Mouse (Mus musculus): ENCODE data around the gene Diexf. TPM values are rescaled to one million over a fixed set of nuclear protein-coding genes. Genes with fewer than 3 reads are reported as not detected.

Gene Diexf
- 6.7 and 7.2 TPM in 2 replicates for polyA plus RNA-seq (2015; fragmentation: Nextera tagmentation; extraction: Ambion mirVana)

GRCm38 (mm10) chr1:193129786-193130455 is at the start of gene Diexf:
TSS of gene Diexf (minus strand) at chr1:193130272.
- H3K9ac ChIP-seq = peak within 1 kb of the TSS; percentile 81

GRCm38 (mm10) chr1:193174143-193174733 is 44.2 kb upstream of the Diexf start:
- Histone ChIP-seq H3K27me3 (no peaks in the 10 kb centered on the region), H3K27ac (replicated peaks) (peak overlapping the region; percentile 89; the same call in 1 of the 2 replicates), H3K9ac (peak overlapping the region; percentile 68), H3K9me3 (no peaks in the 10 kb centered on the region), H3K4me3 (peak overlapping the region; percentile 59), H3K36me3 (no peaks in the 10 kb centered on the region), H3K4me2 (peak overlapping the region; percentile 77), H3K4me1 (replicated peaks) (peaks cover 38% of the 10 kb centered on the region)
- 89% methylated on average over 13 of the region's 13 CpGs for WGBS
- no peak for ATAC-seq (ENCODE audit: low FRiP score, low read depth)

More at GRCm38 (mm10) chr1:193129786-193130455, at the start of gene Diexf:
- Histone ChIP-seq H3K36me3 (peaks cover 18% of the 10 kb centered on the region), H3K4me2 (peak within 1 kb of the TSS; percentile 61), H3K27me3 (no peaks in the 10 kb centered on the region), H3K4me1 (replicated peaks) (peaks cover 19% of the 10 kb centered on the region), H3K4me3 (peak within 1 kb of the TSS; percentile 94), H3K27ac (replicated peaks) (peak within 1 kb of the TSS; percentile 76), H3K9me3 (no peaks in the 10 kb centered on the region)
- peak; percentile 94 for ATAC-seq (ENCODE audit: low FRiP score, low read depth)
- under 1% methylated on average over 61 of the region's 61 CpGs for WGBS

GRCm38 (mm10) chr1:193173810-193174129 is 43.7 kb upstream of the Diexf start:
- Histone ChIP-seq H3K4me1 (replicated peaks) (peaks cover 38% of the 10 kb centered on the region), H3K4me3 (peak overlapping the region; percentile 59), H3K4me2 (peak overlapping the region; percentile 77), H3K9ac (peak overlapping the region; percentile 68), H3K27me3 (no peaks in the 10 kb centered on the region), H3K27ac (replicated peaks) (peak overlapping the region; percentile 89), H3K9me3 (no peaks in the 10 kb centered on the region), H3K36me3 (no peaks in the 10 kb centered on the region)
- 26% methylated on average over 9 of the region's 9 CpGs for WGBS
- no peak for ATAC-seq (ENCODE audit: low FRiP score, low read depth)

- no peaks in the 10 kb centered on the region for H3K36me3 ChIP-seq
- H3K4me2 ChIP-seq = peak overlapping the region; percentile 77
- no peaks in the 10 kb centered on the region for H3K9me3 ChIP-seq
- peaks cover 36% of the 10 kb centered on the region for H3K4me1 ChIP-seq (replicated peaks)
- peak overlapping the region; percentile 76 for H3K9ac ChIP-seq
- peak; percentile 100 for ATAC-seq (ENCODE audit: low FRiP score, low read depth)
- H3K27me3 ChIP-seq = no peaks in the 10 kb centered on the region
- peak overlapping the region; percentile 59 for H3K4me3 ChIP-seq
- peak overlapping the region; percentile 89 for H3K27ac ChIP-seq (replicated peaks)
- under 1% methylated on average over 48 of the region's 48 CpGs for WGBS
Observed at GRCm38 (mm10) chr1:193172991-193173809, 43.1 kb upstream of the Diexf start.

GRCm38 (mm10) chr1:193169856-193170255 is 39.8 kb upstream of the Diexf start:
- H3K27me3 ChIP-seq = no peaks in the 10 kb centered on the region
- H3K9me3 ChIP-seq = no peaks in the 10 kb centered on the region
- peaks cover 26% of the 10 kb centered on the region for H3K4me1 ChIP-seq (replicated peaks)
- no peaks in the 10 kb centered on the region for H3K36me3 ChIP-seq
- 61% methylated on average over 2 of the region's 2 CpGs for WGBS
- no peak overlapping the region for H3K4me3 ChIP-seq
- no peak overlapping the region for H3K4me2 ChIP-seq
- no peak for ATAC-seq (ENCODE audit: low FRiP score, low read depth)
- no peak overlapping the region for H3K9ac ChIP-seq
- H3K27ac ChIP-seq (replicated peaks) = no peak overlapping the region; the same call in 1 of the 2 replicates

GRCm38 (mm10) chr1:193169228-193169627 is 39.2 kb upstream of the Diexf start:
- ATAC-seq (ENCODE audit: low FRiP score, low read depth) = no peak
- Histone ChIP-seq H3K9ac (no peak overlapping the region), H3K27me3 (no peaks in the 10 kb centered on the region), H3K4me2 (no peak overlapping the region), H3K27ac (replicated peaks) (no peak overlapping the region), H3K4me1 (replicated peaks) (peaks cover 20% of the 10 kb centered on the region), H3K4me3 (no peak overlapping the region), H3K36me3 (no peaks in the 10 kb centered on the region), H3K9me3 (no peaks in the 10 kb centered on the region)
- WGBS = 84% methylated on average over 7 of the region's 7 CpGs

GRCm38 (mm10) chr1:193167746-193168145 is 37.7 kb upstream of the Diexf start, which contains the start of gene A130010J15Rik:
TSS of gene A130010J15Rik (plus strand) at chr1:193168046.
- Histone ChIP-seq H3K4me3 (no peak within 1 kb of the TSS), H3K27me3 (no peaks in the 10 kb centered on the region), H3K9me3 (no peaks in the 10 kb centered on the region), H3K9ac (no peak within 1 kb of the TSS), H3K36me3 (no peaks in the 10 kb centered on the region), H3K27ac (replicated peaks) (no peak within 1 kb of the TSS), H3K4me2 (no peak within 1 kb of the TSS), H3K4me1 (replicated peaks) (peaks cover 14% of the 10 kb centered on the region)
- WGBS = 93% methylated on average over 3 of the region's 3 CpGs
- ATAC-seq (ENCODE audit: low FRiP score, low read depth) = no peak

- WGBS = 18% methylated on average over 18 of the region's 18 CpGs
- Histone ChIP-seq H3K4me3 (no peak overlapping the region), H3K9me3 (no peaks in the 10 kb centered on the region)
Observed at GRCm38 (mm10) chr1:193160317-193161032, 30.4 kb upstream of the Diexf start.

GRCm38 (mm10) chr1:193159613-193160012 is 29.5 kb upstream of the Diexf start:
- Histone ChIP-seq H3K4me2 (no peak overlapping the region), H3K4me1 (replicated peaks) (peaks cover 6% of the 10 kb centered on the region; the same call in 1 of the 2 replicates), H3K36me3 (no peaks in the 10 kb centered on the region), H3K9ac (no peak overlapping the region), H3K4me3 (no peak overlapping the region), H3K9me3 (no peaks in the 10 kb centered on the region), H3K27ac (replicated peaks) (no peak overlapping the region), H3K27me3 (peaks cover 11% of the 10 kb centered on the region; the same call in 1 of the 2 replicates)
- no peak for ATAC-seq (ENCODE audit: low FRiP score, low read depth)
- 65% methylated on average over 1 of the region's 1 CpGs for WGBS

More at GRCm38 (mm10) chr1:193160317-193161032, 30.4 kb upstream of the Diexf start:
- no peak overlapping the region for H3K27ac ChIP-seq (replicated peaks)
- ATAC-seq (ENCODE audit: low FRiP score, low read depth) = no peak
- H3K4me1 ChIP-seq (replicated peaks) = peaks cover 6% of the 10 kb centered on the region; the same call in 1 of the 2 replicates
- H3K27me3 ChIP-seq = peaks cover 4% of the 10 kb centered on the region; the same call in 1 of the 2 replicates
- H3K4me2 ChIP-seq = peak overlapping the region; percentile 42
- no peak overlapping the region for H3K9ac ChIP-seq
- H3K36me3 ChIP-seq = no peaks in the 10 kb centered on the region

GRCm38 (mm10) chr1:193159163-193159562 is 29.1 kb upstream of the Diexf start:
- no peak overlapping the region for H3K4me3 ChIP-seq
- H3K27me3 ChIP-seq = peaks cover 15% of the 10 kb centered on the region
- no peaks in the 10 kb centered on the region for H3K36me3 ChIP-seq
- no peaks in the 10 kb centered on the region for H3K9me3 ChIP-seq
- H3K27ac ChIP-seq (replicated peaks) = no peak overlapping the region
- no peak overlapping the region for H3K9ac ChIP-seq
- 61% methylated on average over 3 of the region's 3 CpGs for WGBS
- peaks cover 6% of the 10 kb centered on the region; the same call in 1 of the 2 replicates for H3K4me1 ChIP-seq (replicated peaks)
- no peak for ATAC-seq (ENCODE audit: low FRiP score, low read depth)
- H3K4me2 ChIP-seq = no peak overlapping the region

GRCm38 (mm10) chr1:193157111-193157492 is 27.0 kb upstream of the Diexf start:
- WGBS = 81% methylated on average over 8 of the region's 8 CpGs

More at GRCm38 (mm10) chr1:193157111-193157492, 27.0 kb upstream of the Diexf start:
- H3K9ac ChIP-seq = no peak overlapping the region
- H3K4me3 ChIP-seq = no peak overlapping the region
- H3K27ac ChIP-seq (replicated peaks) = no peak overlapping the region
- H3K36me3 ChIP-seq = no peaks in the 10 kb centered on the region
- no peak for ATAC-seq (ENCODE audit: low FRiP score, low read depth)
- no peaks in the 10 kb centered on the region for H3K9me3 ChIP-seq
- peaks cover 12% of the 10 kb centered on the region for H3K4me1 ChIP-seq (replicated peaks)
- H3K4me2 ChIP-seq = no peak overlapping the region
- peaks cover 35% of the 10 kb centered on the region for H3K27me3 ChIP-seq

Data from hindbrain, embryonic 15.5 days (tissue).